Mouse (Mus musculus): ENCODE measurements around the gene 1810009A15Rik.

1810009A15Rik gene

GRCm38 (mm10) chr19:8920073-8920736 is 31.6 kb downstream of the 1810009A15Rik start, which contains the start of gene B3gat3:
Gene B3gat3, plus strand, starts transcription at chr19:8920374.
- peak; percentile 85 for DNase-seq (ENCODE audit: low read depth)

GRCm38 (mm10) chr19:8920836-8921291 is 32.2 kb downstream of the 1810009A15Rik start:
- DNase-seq (ENCODE audit: low read depth), result no peak

GRCm38 (mm10) chr19:8921741-8922140 is 33.1 kb downstream of the 1810009A15Rik start:
- DNase-seq (ENCODE audit: low read depth), result no peak

GRCm38 (mm10) chr19:8926766-8927165 is 38.1 kb downstream of the 1810009A15Rik start:
- no peak for DNase-seq (ENCODE audit: low read depth)

- no peak for DNase-seq (ENCODE audit: low read depth)
Measured at GRCm38 (mm10) chr19:8927891-8928525, 39.4 kb downstream of the 1810009A15Rik start.

- DNase-seq (ENCODE audit: low read depth), result no peak
Measured at GRCm38 (mm10) chr19:8928689-8929223, 40.1 kb downstream of the 1810009A15Rik start.

GRCm38 (mm10) chr19:8929224-8930088 is 40.8 kb downstream of the 1810009A15Rik start, which contains the start of the genes Rom1 and Eml3:
Gene Rom1, minus strand, starts transcription at chr19:8929356.
Gene Eml3, plus strand, starts transcription at chr19:8929552.
- DNase-seq (ENCODE audit: low read depth), result peak; percentile 85

- no peak for DNase-seq (ENCODE audit: low read depth)
Measured at GRCm38 (mm10) chr19:8930117-8930516, 41.5 kb downstream of the 1810009A15Rik start.

- DNase-seq (ENCODE audit: low read depth), result no peak
Measured at GRCm38 (mm10) chr19:8930771-8931170, 42.1 kb downstream of the 1810009A15Rik start.

GRCm38 (mm10) chr19:8936736-8937135 is 48.1 kb downstream of the 1810009A15Rik start:
- no peak for DNase-seq (ENCODE audit: low read depth)
